Mouse (Mus musculus) CH12F3 (cell line): ENCODE measurements around the gene Ifi27l2b.
"Not testable (repeated sequence)": the region's sequence is repeated elsewhere in the genome, so short reads cannot be mapped to it uniquely, and the experiment has no call there.

ENCODE experiments used
- in situ Hi-C: fragments of 300-500 bp; cut with MboI; formaldehyde crosslinking; loops from 2 replicates; pipeline ENCODE4 v1.14.3; 2020; ENCODE audit warnings: low sequenced_read_pairs

The Ifi27l2b gene

DNA sequence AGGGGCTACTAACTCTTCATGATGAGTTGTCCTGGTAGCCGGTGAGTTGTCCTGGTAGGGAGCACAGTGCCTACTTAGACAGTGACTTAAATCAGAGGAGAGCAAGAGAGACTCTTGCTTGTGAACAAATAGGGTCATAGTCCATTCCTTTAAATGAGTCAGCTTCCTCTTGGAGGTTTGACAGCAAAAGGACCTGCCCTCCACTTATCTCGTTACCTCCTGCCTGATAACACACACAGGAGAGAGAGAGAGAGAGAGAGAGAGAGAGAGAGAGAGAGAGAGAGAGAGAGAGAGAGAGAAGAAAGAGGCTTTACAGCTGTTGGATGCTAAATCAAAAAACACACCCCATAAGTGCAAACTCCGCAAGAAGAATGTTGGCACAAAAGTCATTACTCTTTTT lies at the start of gene Ifi27l2b:
Gene Ifi27l2b (minus strand): TSS at position 84 of the 400 bp plus-strand sequence.
- in situ Hi-C loops, result no loop called here

DNA sequence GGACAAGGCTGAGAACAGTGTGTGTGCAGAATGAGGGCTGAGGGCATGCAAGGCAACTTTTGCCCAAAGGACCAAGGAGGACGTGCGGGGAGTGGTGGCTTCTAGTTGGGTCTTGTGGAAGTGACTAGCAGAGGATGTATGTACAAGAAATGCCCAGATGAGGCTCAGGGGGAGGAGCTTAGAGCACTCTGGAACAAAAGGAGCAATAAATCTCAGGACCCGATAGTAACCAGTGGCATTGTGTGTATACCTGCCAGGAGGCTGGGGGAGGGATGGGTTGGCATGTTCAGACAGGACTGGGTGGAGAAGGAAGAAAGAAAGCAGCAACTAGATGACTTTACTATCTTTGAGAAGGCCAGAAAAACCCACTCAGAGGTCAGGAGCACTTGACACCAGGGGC lies 47.4 kb upstream of the Ifi27l2b start:
- in situ Hi-C loops, result no loop called here

DNA sequence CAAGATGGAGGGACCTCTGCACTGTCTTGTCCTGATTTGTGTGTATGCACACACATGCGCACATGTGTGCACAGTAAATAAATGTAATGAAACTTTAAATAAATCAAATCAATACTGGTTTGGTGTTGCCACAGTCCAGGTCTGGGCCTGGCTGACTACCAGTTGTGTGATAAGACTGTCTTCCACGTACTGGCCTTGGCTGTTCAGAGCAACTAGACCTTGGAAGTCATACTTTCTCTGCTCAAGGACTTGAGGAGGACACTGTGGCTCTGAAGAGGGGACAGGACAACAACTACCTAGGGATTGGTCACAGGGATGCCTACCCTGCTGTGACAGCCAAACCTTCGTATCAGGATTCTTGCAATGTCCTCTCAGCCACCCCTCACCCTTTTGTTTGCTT lies 46.3 kb upstream of the Ifi27l2b start:
- in situ Hi-C loops, result no loop called here

DNA sequence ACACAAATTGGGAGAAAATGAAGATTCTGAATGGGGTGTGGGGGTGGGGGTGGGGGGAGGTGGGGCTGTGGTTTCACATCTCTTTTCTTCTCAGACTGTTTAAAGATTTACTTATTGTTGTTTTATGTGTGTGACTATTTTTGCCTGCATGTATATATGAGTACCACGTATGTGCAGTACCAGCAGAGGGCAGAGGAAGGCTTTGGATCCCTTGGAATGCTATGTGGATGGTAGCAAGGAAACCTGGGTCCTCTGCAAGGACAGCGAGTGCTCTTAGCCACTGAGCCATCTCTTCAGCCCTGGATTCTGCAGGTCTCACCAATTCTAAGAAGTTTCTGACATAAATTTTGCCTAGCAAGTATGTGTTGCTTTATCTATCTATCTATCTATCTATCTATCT lies 42.2 kb upstream of the Ifi27l2b start:
- in situ Hi-C loops, result loop anchor here (10.0 kb wide), 1 partner anchor 74 kb away; the partner anchor contains the start of gene Ddx24

DNA sequence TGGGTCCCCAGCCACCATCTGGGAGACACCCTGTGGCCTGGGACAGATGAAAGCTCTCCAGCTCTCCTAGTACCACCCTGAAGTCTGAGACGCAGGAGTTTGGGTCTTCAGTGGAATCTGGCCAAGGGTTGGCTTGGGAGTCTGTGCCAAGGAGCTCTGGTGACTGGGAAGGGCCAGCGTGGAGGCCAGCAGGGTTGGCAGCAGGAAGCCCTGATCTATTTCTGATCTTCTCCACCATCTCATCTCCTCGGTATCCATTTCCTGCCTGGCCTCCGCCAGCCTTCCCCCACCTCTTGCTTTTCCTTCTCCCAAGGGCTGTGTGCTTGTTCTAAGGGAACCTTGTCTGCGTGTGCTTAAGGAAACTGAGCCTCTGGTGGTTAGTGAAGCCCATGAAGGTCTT lies 41.7 kb upstream of the Ifi27l2b start:
- in situ Hi-C loops, result loop anchor here (10.0 kb wide), 1 partner anchor 74 kb away; the partner anchor contains the start of gene Ddx24

DNA sequence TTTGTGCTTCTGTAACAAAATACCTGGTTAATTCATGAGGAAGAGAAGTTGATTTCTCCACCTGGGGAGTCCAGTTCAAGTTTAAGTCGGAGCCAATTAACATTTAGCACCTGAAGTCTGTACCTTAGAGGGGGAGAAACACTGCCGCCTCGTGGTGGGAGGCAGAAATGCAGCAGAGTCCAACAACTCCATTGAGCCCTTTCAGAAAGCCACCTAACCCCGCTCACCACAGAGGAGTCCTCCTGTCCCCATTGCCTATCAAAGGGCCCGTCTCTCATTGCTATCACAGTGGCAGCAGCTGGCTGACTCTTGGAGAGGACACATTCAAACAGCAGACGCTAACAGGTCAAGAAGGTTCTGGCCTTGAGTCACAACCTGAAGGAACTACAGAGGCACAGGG lies 37.5 kb upstream of the Ifi27l2b start:
- in situ Hi-C loops, result loop anchor here (10.0 kb wide), 1 partner anchor 70 kb away; the partner anchor contains the start of gene Ddx24

DNA sequence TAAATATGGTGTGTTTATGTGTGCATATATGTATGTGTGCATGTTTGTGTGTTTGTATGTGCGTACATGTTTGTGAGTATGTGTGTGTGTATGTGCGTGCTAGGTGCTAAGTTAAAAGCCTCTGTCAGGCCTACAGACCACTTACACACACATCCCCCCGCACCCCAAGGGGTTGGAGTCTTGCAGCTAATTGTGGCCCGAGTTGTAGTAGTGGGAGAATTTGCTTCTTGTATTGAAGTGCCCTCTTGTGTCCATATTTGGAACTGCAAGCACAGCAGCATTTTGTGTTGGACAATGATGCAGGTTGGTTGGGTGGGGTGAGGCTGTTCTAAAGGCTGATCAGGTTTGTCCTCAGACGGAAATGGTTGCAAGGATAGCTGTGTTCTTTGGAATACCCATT lies 35.7 kb upstream of the Ifi27l2b start:
- in situ Hi-C loops, result loop anchor here (10.0 kb wide), 1 partner anchor 68 kb away; the partner anchor contains the start of gene Ddx24

DNA sequence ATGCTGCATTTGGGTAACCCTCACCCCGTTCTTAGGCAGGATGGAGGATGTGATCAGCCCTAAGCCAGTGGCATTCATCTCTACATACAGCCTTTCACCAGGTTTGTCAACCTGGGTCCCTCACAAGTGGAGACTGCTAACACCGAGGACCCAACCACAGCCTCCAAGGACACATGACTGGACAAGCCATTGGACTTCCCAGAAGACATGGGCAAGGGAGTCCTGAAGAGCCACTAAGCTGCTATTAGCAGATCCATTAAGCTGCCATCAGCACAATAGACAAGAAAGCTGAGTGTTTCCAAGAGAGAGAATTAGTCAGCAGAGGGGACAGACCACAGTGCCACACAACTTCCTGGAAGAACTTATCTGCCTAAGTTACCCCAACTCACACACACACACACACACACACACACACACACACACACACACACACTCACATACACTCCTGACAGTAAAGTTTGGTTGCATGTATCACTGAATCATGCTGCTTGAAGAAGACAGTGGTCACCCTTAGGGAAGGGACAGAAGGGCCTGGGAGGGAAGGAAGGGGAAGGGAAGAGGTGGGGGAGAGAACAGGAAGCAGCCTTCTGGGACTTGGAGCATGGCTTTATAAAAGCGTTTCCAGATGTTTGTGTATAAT lies 34.2 kb upstream of the Ifi27l2b start:
- in situ Hi-C loops, result loop anchor here (10.0 kb wide), 1 partner anchor 66 kb away; the partner anchor contains the start of gene Ddx24

DNA sequence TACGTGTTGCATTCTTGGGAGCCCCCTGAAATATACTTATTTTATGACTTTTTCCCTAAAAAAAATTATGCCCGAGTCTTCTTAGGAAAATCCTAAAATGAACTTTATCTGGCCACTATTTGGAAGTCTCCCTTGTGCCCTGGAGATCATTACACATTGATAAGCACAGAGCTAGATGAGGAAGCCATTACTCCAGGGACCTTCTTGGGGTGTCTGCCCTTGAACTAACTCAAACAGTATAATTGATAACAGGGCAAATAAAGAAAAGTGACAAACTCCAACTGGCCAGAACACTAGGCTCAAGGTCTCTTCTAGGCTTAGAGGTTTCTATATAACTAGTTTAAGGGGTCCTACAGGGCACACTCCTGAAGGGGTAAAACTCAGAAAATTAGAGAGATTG lies 30.7 kb upstream of the Ifi27l2b start:
- in situ Hi-C loops, result no loop called here

DNA sequence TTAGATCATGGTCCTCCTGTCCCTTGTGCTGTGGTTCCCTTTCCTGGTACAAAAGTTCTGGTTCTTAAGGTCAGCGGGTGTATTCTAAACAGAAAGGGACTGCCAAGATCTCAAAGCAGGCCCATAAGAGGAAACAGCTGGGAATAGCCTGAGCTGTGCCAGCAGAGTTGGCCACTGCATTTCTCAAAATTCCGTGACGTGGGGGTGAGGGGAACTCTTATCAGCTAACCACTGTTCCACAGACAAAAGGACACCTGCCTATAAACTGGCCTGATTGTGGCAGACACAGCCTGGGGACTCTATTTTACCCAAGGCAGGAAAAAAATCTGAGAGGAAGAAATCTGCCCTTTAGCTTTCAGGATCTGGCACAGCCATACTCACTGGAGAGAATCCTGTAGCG lies 30.3 kb upstream of the Ifi27l2b start:
- in situ Hi-C loops, result no loop called here

DNA sequence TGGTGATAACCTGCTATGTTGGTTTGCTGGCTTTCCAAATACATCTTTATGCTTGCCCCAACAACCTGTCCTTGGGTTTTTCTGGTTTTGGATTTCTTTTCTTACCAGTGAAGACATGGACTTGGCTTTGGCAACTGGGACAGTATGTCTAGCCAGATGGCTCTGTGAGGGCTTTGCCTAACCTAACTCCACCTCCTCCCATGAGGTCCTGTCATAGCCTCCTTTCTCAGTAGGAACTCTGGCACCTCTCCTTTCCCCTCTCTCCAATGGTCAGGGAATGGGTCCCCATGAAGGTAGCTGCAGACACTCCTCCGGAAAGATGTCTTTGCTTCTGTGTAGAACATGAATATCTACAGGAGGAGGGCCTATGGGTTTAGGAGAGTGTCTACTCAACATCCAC lies 29.7 kb upstream of the Ifi27l2b start:
- in situ Hi-C loops, result no loop called here

DNA sequence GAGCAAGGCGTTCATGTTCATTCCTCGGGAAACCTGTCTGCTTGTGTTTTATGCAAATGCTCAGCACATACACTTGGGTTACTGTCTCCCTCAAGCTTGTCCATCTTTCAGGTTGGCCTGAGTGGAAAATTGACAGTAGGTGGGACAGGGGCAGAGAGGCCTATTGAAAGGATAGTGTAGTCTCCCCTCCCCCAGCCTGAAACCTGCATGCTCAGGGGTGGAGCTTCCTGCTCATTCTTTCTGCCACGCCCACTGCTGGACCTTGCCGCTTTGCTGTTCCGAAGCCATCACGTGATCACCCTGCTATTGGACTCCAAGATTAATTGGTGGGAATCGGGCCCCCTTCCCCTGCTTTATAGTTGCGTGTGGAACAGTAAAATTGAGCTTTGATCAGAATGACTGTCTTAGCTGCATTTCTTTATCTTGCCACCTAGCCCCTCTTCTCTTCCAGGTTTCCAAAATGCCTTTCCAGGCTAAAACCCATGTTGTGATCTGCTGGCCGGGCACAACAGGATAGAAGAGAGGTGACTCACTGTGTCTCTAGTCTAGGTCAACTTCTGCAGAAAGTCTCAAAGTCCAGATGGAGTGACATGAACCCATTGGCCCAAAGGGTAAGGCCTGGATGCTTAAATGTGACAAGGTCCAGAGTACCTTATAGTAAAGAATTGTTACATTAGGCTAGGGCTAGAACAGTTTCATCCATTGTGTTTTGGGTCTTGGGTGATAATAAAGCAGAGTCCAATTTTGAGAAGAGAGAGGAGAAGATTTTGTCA lies 27.4 kb upstream of the Ifi27l2b start:
- in situ Hi-C loops, result not testable (repeated sequence)

DNA sequence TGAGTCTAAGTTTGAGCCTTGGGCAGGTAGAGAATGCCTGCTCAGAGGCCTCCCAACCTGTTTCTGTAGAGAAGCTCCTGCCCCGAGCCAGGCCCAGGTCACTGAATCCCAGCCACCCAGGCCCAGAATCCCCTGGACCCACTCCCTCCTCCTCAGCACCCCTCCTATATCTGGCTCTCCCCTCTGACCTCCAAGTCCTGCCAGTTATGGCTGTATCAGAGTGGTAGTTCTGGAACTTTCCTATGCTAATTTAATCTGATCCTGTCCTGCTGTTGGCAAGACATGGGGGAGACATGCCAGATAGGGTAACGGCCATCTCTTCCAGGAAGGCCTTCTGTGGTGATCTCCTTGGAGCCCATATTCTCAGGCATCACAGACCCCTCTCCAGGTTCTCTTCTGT lies 25.8 kb upstream of the Ifi27l2b start:
- in situ Hi-C loops, result no loop called here

DNA sequence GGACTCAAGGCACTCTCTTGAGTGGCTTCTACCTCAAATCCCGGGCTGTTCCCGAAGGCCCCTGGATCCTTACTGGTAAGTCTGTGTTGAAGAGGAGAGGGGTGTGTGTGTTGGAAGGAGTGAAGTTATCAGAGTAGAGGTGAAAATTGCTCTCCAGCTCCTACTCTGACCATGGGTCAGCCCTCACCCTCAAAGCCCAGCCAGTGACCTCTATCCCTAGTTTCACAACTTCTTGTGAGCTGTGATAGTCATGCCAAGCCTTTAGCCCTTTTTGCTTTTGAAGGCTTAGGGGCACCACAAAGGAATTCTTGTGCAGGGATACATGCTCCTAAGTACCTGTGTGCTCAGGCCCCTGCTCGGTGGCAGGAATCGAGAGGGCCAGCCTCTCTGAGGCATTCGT lies 24.6 kb upstream of the Ifi27l2b start:
- in situ Hi-C loops, result no loop called here

DNA sequence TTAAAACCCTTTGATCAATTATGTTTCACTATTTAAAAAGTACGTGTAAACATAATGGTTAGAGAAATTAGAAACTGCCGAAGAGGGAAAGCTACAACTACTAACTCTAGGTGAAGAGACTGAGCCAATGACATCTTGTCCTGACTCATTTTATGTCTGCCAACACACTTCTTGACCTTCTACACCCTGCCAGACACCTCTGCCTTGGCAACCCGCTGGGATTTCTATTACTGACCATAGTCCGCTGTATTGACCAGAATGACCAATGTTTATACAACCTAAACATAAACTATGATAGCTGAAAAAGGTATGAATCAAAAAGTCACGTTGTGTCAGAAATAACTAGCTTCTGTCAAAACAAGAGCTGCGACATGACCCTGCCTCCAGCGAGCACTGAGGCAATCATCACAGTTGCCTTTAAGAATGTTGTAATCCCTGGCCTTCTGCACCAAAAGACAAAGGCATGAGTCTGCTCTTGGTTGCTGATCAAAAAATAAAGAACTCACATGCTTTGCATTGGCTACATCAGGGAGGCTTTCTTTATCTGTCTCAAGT lies 20.5 kb upstream of the Ifi27l2b start:
- in situ Hi-C loops, result no loop called here

DNA sequence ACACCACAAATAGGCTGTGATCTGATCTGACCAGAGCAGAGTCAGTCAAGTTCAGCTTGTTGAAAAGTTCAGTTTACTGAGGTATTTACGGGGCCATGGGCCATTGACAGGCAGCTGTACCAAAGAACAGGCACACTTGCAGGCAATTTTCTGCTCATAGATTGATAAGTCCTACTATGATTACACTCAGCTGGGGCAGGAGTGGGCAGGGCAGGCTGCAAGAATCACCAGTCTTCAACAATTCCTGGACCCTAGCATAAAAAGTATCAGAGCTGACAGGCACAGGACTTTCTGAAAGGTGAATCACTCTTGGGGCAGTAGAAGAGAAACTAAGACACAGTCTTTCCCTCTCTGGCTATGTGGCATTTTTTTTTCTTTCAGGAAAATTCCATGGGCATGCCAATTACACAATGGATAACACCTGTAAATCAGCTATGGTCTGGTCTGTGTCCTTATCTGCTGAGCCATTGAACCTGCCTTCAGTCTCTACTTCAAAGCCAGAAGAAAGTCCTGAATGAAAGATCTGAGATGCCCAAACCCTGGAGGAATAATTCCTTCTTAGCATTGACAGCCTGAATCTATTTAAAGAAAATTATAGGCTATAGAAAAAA lies 19.9 kb upstream of the Ifi27l2b start:
- in situ Hi-C loops, result no loop called here

DNA sequence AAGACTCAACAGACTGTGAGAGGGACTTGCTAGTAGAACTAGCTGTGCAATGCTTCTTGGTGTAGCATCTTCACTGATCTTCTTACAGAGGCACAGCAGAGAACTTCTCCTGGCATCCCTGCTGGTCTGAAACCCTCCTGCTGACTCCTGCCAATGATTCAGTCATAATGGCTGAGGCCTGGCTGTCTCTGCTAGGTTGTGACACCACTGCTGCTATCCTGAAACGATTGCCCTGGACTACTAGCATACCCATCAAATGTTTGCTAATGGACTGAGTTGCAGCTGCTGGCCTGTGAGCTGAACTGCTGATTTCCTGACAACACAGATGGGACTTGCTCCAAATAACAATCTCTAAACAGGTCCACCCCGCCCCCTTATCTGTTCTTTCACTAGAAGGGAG lies 17.5 kb upstream of the Ifi27l2b start:
- in situ Hi-C loops, result no loop called here

DNA sequence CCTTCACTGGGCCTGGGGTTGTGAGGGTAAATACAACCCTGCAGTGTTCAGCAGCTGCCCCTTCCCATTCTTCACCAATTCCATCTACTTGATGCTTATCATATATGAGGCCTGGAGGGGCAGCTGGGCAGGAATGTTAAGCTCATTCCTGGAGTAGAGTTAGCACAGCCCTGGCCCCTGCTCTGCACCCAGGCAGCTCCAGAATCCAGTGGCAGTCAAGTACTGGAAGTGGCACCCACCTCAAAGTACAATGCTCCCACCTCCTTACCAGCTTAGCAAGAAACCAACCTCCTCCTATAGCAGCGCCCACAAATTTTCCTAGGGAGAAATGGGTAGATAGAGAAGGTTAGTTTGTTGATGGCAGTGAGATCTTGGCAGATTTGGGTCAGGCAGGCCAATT lies 296 bp downstream of the Ifi27l2b start:
- in situ Hi-C loops, result not testable (repeated sequence)

DNA sequence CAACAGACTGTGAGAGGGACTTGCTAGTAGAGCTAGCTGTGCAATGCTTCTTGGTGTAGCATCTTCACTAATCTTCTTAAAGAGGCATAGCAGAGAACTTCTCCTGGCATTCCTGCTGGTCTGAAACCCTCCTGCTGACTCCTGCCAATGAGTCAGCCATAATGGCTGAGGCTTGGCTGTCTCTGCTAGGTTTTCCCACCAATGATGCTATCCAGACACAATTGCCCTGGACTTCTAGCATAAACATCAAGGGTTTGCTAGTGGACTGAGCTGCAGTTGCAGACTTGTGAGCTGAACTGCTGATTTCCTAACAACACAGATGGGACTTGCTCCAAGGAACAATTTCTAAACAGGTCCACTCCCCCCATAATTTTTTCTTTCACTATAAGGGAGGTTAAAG lies 3.7 kb downstream of the Ifi27l2b start:
- in situ Hi-C loops, result no loop called here

DNA sequence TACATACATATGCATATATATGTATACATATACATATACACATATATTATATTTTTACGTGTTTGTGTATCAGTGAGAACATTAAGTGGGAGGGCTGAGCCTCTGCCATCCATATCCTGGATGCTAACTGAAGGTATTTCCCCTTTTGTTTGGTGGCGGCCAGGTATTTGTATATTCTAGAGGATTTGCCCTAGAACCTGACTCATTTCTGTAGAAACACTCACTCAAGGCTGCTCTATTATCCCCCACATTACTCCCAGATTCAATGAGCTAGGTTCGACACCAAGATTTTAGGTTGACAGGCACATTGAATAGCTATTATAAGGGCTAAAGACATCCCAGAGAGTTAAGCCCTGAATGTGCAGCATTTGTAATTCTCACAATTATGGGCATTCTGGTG lies 12.0 kb downstream of the Ifi27l2b start:
- in situ Hi-C loops, result no loop called here

DNA sequence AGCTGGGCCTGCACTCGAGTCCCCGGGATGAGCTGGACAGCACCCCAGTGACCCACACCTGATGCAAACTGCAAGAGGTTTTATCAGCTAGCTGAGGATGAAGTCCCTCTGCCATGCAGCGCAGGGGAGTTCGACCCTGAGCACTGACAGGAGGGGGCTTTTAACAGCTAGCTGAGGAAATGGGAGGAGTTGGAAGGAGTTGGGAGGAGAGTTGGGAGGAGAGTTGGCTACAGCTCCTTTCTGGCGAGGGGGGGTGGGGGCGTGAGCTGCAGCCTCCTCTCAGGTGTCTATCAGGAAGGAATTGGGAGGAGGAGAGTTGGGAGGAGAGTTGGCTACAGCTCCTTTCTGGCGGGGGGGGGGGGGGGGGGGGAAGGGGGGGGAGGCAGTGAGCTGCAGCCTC lies 12.8 kb downstream of the Ifi27l2b start:
- in situ Hi-C loops, result not testable (repeated sequence)

DNA sequence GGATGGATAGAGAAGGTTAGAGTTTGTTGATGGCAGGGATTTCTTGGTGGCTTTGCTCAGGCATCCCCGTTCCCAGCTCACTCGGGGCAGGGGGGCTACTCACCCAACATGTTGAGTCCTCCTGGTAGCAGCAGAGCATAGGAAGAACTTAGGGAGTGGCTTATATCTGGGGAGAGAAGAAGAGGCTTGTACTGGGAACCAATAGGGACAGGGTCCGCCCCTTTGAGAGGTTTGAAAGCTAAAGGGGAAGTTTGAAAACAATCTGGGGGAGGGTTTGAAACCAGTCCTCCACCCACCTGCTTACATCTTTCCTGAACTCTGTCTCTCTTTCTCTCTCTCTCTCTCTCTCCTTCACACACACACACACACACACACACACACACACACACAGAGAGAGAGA lies 13.5 kb downstream of the Ifi27l2b start, which contains the start of gene Ifi27l2a:
Gene Ifi27l2a (minus strand): TSS at position 157 of the 400 bp plus-strand sequence.
- in situ Hi-C loops, result no loop called here
